Mouse (Mus musculus) duodenum, adult 2 months (tissue): Measurements from ENCODE around the gene Tnip2. TPM values are rescaled to one million over a fixed set of nuclear protein-coding genes. Genes with fewer than 3 reads are reported as not detected.

ENCODE experiments used
- polyA plus RNA-seq: library from polyadenylated mRNA; depleted of rRNA; stranded (reverse); fragments of >200 nt; gene quantifications from 2 replicates; pipeline ENCODE4 v1.2.3, GENCODE M21; 2012; ENCODE audit warnings: low replicate concordance; rRNA removed

Gene Tnip2
- 9.8 and 22.7 TPM in 2 replicates for polyA plus RNA-seq

GRCm38 (mm10) chr5:34513466-34514217 lies at the start of gene Tnip2:
Tnip2 (minus strand) TSS chr5:34513991.

DNA sequence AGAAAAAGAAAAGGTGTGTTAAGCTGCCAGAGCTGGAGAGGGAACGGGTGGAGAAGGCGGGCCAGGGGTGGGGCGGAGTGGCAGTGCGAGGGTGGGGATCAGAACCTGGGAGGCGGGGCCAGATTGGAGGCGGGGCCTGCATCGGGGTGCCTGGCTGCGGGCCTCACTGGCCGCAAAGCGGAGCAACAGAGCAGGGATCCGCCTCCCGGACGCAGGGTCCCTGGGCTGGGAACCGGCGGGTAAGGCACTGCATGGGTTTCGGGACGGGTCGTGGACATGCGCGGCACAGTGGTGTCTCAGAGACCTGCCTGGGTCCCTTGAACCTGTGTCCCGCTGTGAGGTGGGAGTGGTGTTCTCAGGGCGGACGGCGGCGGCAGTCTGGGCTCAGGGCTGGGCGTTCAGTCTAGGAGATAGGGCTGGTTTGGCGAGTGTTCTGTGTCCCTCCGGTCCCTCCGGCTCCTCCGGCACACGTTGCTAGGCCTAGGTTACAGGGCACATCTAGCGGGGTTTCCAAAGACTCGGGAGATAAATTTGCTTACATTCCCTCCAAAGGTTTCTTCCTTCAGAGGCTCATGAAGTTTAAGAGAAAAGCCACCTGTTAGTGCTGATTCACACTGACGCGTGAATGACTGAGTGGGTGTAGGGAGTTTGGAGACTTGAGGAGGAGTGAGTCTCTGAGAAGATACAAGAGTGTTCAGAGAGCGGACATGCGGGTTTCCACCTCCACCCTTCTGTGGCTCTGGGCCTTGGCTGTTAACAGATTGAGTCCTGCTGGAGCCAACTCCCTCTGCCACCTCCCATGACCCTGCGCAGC lies 12.1 kb upstream of the Tnip2 start, which contains the start of gene Sh3bp2:
Sh3bp2 (plus strand) TSS at position 176 of the 814 bp plus-strand sequence.

Other genes with a start within 250 kb of the Tnip2 start
- 1.4 and 2.6 TPM in 2 replicates for gene Zfyve28, start 225.5 kb downstream of the Tnip2 start, polyA plus RNA-seq
- not detected in 2 replicates for gene Cfap99, start 225.4 kb downstream of the Tnip2 start, polyA plus RNA-seq
- gene Rnf4, start 177.7 kb downstream of the Tnip2 start, polyA plus RNA-seq = 18.7 and 19.7 TPM in 2 replicates
- gene Fam193a, start 144.1 kb downstream of the Tnip2 start, polyA plus RNA-seq = 12.9 and 15.7 TPM in 2 replicates
- gene Sh3bp2, start 11.8 kb upstream of the Tnip2 start, polyA plus RNA-seq = 4.9 and 10.0 TPM in 2 replicates
- 97.3 and 170 TPM in 2 replicates for gene Add1, start 59.7 kb upstream of the Tnip2 start, polyA plus RNA-seq
- gene Mfsd10, start 123.2 kb upstream of the Tnip2 start, polyA plus RNA-seq = 117 and 125 TPM in 2 replicates
- gene Nop14, start 146.2 kb upstream of the Tnip2 start, polyA plus RNA-seq = 4.6 and 5.9 TPM in 2 replicates
- 0.31 and 0.50 TPM in 2 replicates for gene Grk4, start 146.4 kb upstream of the Tnip2 start, polyA plus RNA-seq
- 4.4 and 5.9 TPM in 2 replicates for gene Htt, start 247.7 kb upstream of the Tnip2 start, polyA plus RNA-seq